Mouse (Mus musculus) heart, embryonic 15.5 days (tissue): Measurements from ENCODE around the gene Acsm2. TPM values are rescaled to one million over a fixed set of nuclear protein-coding genes. Genes with fewer than 3 reads are reported as not detected.

Source experiments
- ATAC-seq: fragments of 200-750 bp; cut with Nextera tagmentation; replicated peaks from 2 replicates; pipeline ENCODE4 v1.8.0; 2017; ENCODE audit warnings: low read depth, moderate TSS enrichment; ENCODE audit not compliant: insufficient number of reproducible peaks, insufficient read depth, low FRiP score
- H3K27ac ChIP-seq: fragments of 300-500 bp; sonication (generic); 2 replicates; pipeline ENCODE4 v1.5.1; 2015; ENCODE audit warnings: mild to moderate bottlenecking, inconsistent platforms
- H3K27me3 ChIP-seq: fragments of 300-500 bp; sonication (generic); 2 replicates; pipeline ENCODE4 v1.6.1; 2015; ENCODE audit warnings: inconsistent platforms
- H3K36me3 ChIP-seq: fragments of 300-500 bp; sonication (generic); 2 replicates; pipeline ENCODE4 v1.6.1; 2015; ENCODE audit warnings: mild to moderate bottlenecking, inconsistent platforms
- H3K4me1 ChIP-seq: fragments of 300-500 bp; sonication (generic); replicated peaks from 2 replicates; pipeline ENCODE4 v1.6.1; 2015; ENCODE audit warnings: inconsistent platforms
- H3K4me2 ChIP-seq: fragments of 300-500 bp; sonication (generic); 2 replicates; pipeline ENCODE4 v1.6.1; 2015; ENCODE audit warnings: inconsistent platforms, mild to moderate bottlenecking, moderate library complexity
- H3K4me3 ChIP-seq: fragments of 300-500 bp; sonication (generic); 2 replicates; pipeline ENCODE4 v1.5.1; 2015; ENCODE audit warnings: mild to moderate bottlenecking, inconsistent platforms
- H3K9ac ChIP-seq: fragments of 300-500 bp; sonication (generic); 2 replicates; pipeline ENCODE4 v1.6.1; 2015; ENCODE audit warnings: mild to moderate bottlenecking, inconsistent platforms
- H3K9me3 ChIP-seq: fragments of 300-500 bp; sonication (generic); replicated peaks from 2 replicates; pipeline ENCODE4 v1.6.1; 2016; ENCODE audit warnings: inconsistent platforms
- WGBS: fragments of 180-500 bp; shearing (Covaris S2); methylation state at CpG from one replicate; pipeline ENCODE4 v1.1.7; 2015; ENCODE audit warnings: mixed read lengths; 5-methylcytosine and 5-hydroxymethylcytosine counted together
- polyA plus RNA-seq: library from polyadenylated mRNA; unstranded; fragments of >200 nt; fragmentation: Nextera tagmentation; extraction: Ambion mirVana; gene quantifications from 2 replicates; pipeline ENCODE4 v1.2.1, GENCODE M21; 2015

Acsm2 gene
- not detected in 2 replicates for polyA plus RNA-seq

DNA sequence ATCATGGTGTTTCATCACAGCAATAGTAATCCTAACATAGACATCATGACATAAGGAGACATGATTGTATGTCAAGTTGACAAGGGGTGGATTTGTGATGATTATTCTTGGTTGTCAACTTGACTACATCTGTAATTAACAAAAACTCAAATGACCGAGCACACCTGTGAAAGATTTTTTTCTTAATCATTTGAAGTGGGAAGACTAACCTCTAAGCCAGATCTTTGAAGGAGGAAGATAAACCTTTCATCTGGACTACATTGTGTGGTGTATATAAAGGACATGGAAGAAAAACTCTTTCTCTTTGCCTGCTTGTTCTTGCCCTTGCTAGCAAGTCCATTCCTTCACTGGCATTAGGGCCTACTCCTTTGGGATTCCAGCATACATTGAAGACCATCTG lies at the start of gene Acsm2:
TSS of gene Acsm2 (plus strand) at position 301 of the 400 bp plus-strand sequence.
- Histone ChIP-seq H3K4me3 (no peak within 1 kb of the TSS), H3K9me3 (no peaks in the 10 kb centered on the region), H3K4me2 (no peak within 1 kb of the TSS), H3K36me3 (no peaks in the 10 kb centered on the region), H3K9ac (no peak within 1 kb of the TSS), H3K27ac (no peak within 1 kb of the TSS), H3K27me3 (no peaks in the 10 kb centered on the region), H3K4me1 (no peaks in the 10 kb centered on the region)
- 72% methylated on average over 1 of the region's 1 CpGs for WGBS
- ATAC-seq = no peak

DNA sequence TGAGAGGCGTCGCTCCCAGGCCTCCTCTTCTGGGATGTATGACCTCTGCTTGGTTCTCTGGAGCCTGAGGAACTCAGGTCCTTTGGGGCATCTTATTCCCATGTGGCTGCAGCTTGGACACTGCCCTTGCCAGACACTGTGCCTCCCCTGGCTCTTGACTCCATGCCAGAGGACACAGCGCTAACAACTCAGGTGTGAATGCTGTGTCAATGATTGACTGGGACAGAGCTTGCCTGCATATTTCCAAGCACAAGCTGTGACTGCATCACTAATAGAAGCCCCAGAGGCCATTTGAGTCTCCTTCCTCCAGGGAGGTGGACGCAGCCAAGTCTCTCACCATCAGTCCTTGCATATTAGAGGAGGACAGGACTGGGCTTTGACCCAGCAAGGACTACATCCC lies 43.0 kb upstream of the Acsm2 start:
- Histone ChIP-seq H3K27ac (no peak overlapping the region), H3K36me3 (no peaks in the 10 kb centered on the region), H3K9me3 (no peaks in the 10 kb centered on the region), H3K27me3 (no peaks in the 10 kb centered on the region), H3K9ac (no peak overlapping the region), H3K4me2 (no peak overlapping the region), H3K4me1 (no peaks in the 10 kb centered on the region), H3K4me3 (no peak overlapping the region)
- 83% methylated on average over 4 of the region's 4 CpGs for WGBS
- ATAC-seq = no peak

DNA sequence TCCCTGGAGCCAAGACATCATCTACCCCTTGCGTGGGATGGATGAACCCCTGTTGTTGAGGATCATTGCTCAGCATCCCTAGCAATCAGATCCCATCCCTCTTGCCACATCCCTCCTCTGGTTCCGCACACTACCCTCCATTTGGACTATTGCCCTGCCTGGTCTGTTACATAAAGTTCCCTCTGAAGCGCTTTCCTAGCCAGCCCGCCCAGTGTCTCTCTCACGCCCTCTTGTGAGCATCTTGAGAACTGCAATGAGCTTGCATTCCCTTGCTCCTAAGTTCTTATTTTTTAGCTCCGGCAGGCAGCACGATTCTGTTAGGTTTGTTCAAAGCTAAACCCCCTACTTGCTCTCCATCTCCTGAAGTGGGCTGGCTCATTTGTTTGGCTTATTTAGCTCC lies 41.1 kb upstream of the Acsm2 start:
- 31% methylated on average over 7 of the region's 7 CpGs for WGBS
- Histone ChIP-seq H3K9me3 (no peaks in the 10 kb centered on the region), H3K4me2 (no peak overlapping the region), H3K9ac (no peak overlapping the region), H3K36me3 (no peaks in the 10 kb centered on the region), H3K4me1 (no peaks in the 10 kb centered on the region), H3K27ac (no peak overlapping the region), H3K27me3 (no peaks in the 10 kb centered on the region), H3K4me3 (no peak overlapping the region)
- ATAC-seq = no peak

DNA sequence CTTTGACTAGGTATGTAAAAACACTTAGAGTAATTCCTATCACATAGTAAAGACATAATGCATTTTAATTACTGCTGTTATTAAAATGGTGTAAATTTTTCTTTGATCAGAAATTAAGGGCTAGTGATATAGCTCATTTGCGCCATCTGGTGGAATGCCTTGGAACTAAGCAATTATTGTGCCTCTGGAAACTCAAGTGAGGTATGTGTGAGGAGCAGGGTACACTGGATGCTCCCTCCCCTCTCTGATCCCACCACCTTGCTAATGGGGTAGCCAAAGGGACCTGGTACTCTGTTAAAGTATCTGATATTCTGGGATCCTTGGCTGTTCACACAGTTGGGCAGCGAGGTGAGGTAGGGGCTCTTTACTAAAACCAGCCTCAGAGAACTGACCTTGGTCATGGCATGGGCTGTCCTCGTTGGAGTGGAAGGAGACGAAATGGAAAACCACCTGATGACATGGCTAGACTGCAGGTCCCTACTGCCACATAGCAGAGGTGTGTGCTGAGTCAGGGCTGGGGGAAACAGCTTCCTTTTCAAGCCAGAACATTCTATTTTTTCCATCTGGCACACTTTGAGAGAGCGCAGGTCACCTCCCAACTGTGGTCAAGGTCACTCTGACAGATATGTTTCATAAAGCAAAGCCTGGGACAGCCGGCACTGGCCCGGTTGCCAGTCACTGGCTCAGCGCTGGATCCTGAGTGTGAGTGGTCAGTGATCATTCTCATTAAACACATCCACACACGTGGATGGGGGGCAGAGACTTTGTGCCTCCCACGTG lies 38.5 kb upstream of the Acsm2 start:
- no peaks in the 10 kb centered on the region for H3K36me3 ChIP-seq
- no peak overlapping the region for H3K27ac ChIP-seq
- 62% methylated on average over 10 of the region's 10 CpGs for WGBS
- H3K9me3 ChIP-seq = no peaks in the 10 kb centered on the region
- no peak for ATAC-seq
- H3K9ac ChIP-seq = no peak overlapping the region
- H3K27me3 ChIP-seq = peaks cover 5% of the 10 kb centered on the region; the same call in 1 of the 2 replicates
- no peaks in the 10 kb centered on the region for H3K4me1 ChIP-seq
- no peak overlapping the region for H3K4me3 ChIP-seq
- H3K4me2 ChIP-seq = no peak overlapping the region

DNA sequence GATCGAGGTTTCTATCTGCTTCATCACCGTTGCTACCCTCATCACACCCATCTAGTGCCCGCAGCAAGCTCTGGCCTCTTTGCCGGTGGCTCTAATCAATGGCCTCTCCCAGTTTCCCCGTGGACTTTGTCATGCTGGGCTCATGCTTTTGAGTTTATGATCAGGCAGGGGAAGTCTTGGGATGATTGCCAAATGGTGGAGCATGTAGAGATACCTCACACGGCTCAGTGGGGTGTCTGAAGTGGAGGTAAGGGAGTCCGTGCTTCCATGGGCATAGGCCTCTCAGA lies 37.9 kb upstream of the Acsm2 start:
- Histone ChIP-seq H3K9ac (no peak overlapping the region), H3K9me3 (no peaks in the 10 kb centered on the region), H3K4me1 (no peaks in the 10 kb centered on the region), H3K27me3 (peaks cover 5% of the 10 kb centered on the region; the same call in 1 of the 2 replicates), H3K27ac (no peak overlapping the region), H3K36me3 (no peaks in the 10 kb centered on the region), H3K4me3 (no peak overlapping the region), H3K4me2 (no peak overlapping the region)
- no peak for ATAC-seq
- 69% methylated on average over 7 of the region's 7 CpGs for WGBS

DNA sequence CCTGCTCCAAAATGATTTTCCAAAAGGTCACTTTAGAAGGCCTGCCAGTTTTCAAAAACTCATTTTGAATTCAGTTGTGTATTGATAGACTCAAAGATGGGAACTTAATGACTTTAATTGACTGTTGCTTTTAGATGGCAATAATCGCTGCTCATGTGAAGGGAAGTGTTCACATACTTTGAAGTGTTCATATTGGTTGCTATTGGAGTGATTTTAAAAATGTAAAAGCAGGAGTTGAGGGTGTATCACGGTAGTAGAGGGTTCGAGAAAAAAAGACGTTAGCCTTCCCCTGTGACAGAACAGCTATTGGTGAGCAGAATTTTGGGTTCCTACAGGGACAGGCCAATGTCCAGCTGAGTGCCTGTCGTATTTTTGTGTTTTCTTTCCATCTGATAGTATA lies 35.0 kb upstream of the Acsm2 start, which contains the start of gene Acsm5:
TSS of gene Acsm5 (plus strand) at position 301 of the 400 bp plus-strand sequence.
- no peak within 1 kb of the TSS for H3K4me2 ChIP-seq
- H3K36me3 ChIP-seq = no peaks in the 10 kb centered on the region
- ATAC-seq = no peak
- no peak within 1 kb of the TSS for H3K4me3 ChIP-seq
- no peak within 1 kb of the TSS for H3K9ac ChIP-seq
- H3K4me1 ChIP-seq = no peaks in the 10 kb centered on the region
- WGBS = 68% methylated on average over 5 of the region's 5 CpGs
- no peaks in the 10 kb centered on the region for H3K9me3 ChIP-seq
- no peak within 1 kb of the TSS for H3K27ac ChIP-seq
- H3K27me3 ChIP-seq = peaks cover 5% of the 10 kb centered on the region; the same call in 1 of the 2 replicates

DNA sequence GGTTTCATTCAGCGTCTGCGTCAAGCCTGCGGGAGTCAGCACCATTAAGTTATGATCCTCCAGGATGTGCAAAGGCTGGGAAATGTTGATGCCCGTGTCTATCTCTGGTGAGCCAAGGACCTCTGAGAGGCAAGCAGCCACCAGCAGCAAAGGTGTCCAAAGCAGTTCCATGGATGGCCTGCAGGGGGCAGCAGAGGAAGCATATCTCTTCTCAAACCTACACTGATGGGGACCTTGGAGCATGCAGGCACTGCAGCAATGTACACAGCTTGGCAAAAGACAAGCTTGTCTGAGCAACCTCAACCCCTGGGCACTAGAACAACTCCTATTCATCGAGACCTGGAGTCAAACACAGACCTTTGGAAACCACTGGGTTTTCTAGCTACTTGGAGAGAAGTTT lies 34.5 kb upstream of the Acsm2 start:
- Histone ChIP-seq H3K4me1 (no peaks in the 10 kb centered on the region), H3K27ac (no peak overlapping the region), H3K9me3 (no peaks in the 10 kb centered on the region), H3K9ac (no peak overlapping the region), H3K4me2 (no peak overlapping the region), H3K36me3 (no peaks in the 10 kb centered on the region), H3K4me3 (no peak overlapping the region), H3K27me3 (peaks cover 5% of the 10 kb centered on the region; the same call in 1 of the 2 replicates)
- WGBS = 40% methylated on average over 5 of the region's 5 CpGs
- no peak for ATAC-seq

DNA sequence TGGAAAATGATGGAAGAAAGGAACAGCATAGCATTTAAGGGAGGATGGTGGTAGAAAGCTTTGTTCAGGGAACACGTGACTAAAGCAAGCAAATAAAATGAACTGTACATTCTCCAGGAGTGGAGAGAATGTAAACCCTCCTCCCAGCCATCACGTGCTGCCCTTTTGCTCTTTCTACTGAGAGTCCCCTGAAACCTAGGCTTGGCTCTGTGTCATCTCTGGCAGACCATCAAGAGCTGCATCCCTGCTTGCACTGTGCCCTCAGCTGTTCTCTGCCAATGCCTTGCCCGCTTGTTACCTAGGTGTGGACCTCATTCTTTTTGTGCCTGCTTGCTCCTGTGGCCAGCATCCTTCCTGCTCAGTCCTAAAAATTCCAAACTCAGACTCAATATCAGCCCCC lies 32.3 kb upstream of the Acsm2 start:
- H3K27me3 ChIP-seq = peaks cover 5% of the 10 kb centered on the region; the same call in 1 of the 2 replicates
- WGBS = 68% methylated on average over 3 of the region's 3 CpGs
- no peaks in the 10 kb centered on the region for H3K36me3 ChIP-seq
- ATAC-seq = no peak
- no peak overlapping the region for H3K4me3 ChIP-seq
- no peaks in the 10 kb centered on the region for H3K4me1 ChIP-seq
- no peak overlapping the region for H3K9ac ChIP-seq
- no peak overlapping the region for H3K27ac ChIP-seq
- H3K4me2 ChIP-seq = no peak overlapping the region
- no peaks in the 10 kb centered on the region for H3K9me3 ChIP-seq

DNA sequence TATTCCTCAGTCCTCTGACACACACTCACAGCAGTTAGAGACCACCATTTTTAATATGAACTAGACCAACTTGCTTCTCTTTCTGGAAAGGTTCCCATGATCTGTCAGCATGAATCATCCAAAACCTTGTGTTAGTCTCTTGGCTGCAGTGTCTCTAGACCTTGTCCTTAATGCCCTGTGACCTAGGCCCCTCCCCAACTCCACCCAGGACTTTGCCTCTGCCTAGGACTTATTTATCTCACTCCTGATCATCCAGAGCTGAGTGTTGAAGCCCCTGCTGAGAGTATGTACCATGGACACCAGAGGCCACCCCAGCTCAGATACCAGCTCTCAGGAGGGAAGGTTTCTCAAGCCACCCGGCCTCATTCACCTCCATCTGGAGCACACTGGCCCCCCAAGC lies 31.8 kb upstream of the Acsm2 start:
- Histone ChIP-seq H3K4me3 (no peak overlapping the region), H3K4me2 (no peak overlapping the region), H3K27ac (no peak overlapping the region), H3K9me3 (no peaks in the 10 kb centered on the region), H3K9ac (no peak overlapping the region), H3K36me3 (no peaks in the 10 kb centered on the region), H3K27me3 (peaks cover 5% of the 10 kb centered on the region; the same call in 1 of the 2 replicates), H3K4me1 (no peaks in the 10 kb centered on the region)
- 55% methylated on average over 1 of the region's 1 CpGs for WGBS
- ATAC-seq = no peak

DNA sequence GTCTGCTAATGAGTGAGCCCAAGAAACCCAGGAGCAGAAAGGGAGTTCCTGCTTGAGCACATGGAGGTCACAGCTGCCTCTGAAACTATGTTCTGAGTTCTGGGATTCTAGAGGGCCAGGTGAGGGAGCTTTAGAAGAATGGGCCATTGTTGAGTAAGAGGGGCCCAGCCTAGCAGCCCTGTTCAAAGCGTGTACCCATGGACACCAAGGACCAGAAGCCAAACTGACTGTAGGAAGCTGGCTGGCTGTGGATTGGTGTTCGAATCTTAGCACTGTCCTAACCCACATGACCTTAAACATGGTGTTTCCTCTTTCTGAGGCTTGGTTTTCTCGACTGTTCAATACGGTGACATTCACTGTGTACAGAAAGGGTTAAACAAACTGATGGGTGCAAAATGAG lies 30.8 kb upstream of the Acsm2 start, which contains the start of gene Pdilt:
TSS of gene Pdilt (minus strand) at position 101 of the 400 bp plus-strand sequence.
- Histone ChIP-seq H3K9me3 (no peaks in the 10 kb centered on the region), H3K27ac (no peak within 1 kb of the TSS), H3K27me3 (peaks cover 5% of the 10 kb centered on the region; the same call in 1 of the 2 replicates), H3K4me3 (no peak within 1 kb of the TSS), H3K9ac (no peak within 1 kb of the TSS), H3K4me2 (no peak within 1 kb of the TSS), H3K4me1 (no peaks in the 10 kb centered on the region), H3K36me3 (no peaks in the 10 kb centered on the region)
- WGBS = 67% methylated on average over 4 of the region's 4 CpGs
- no peak for ATAC-seq

DNA sequence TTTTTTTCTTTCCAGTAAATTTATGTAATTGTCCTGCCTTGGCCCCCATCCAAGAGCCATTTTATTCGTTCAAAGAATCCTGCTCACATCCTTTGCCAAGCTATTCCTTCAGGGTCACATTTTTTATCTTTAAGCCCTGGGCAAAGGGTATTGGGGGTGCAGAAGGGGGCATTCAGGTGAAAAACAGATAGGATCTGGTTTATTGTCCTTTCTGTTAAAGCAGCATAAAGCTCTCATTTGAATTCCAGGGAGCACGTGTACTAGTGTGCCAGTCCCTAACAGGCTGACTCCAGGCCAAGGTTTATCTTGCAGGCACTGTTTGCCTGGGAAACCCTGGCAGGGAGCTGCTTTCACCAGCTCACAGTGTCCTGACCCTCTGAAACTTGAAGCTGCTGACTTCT lies 28.3 kb upstream of the Acsm2 start:
- Histone ChIP-seq H3K27me3 (no peaks in the 10 kb centered on the region), H3K36me3 (no peaks in the 10 kb centered on the region), H3K9me3 (no peaks in the 10 kb centered on the region), H3K9ac (no peak overlapping the region), H3K4me1 (no peaks in the 10 kb centered on the region), H3K27ac (no peak overlapping the region), H3K4me3 (no peak overlapping the region), H3K4me2 (no peak overlapping the region)
- no peak for ATAC-seq
- WGBS = 23% methylated on average over 2 of the region's 2 CpGs

DNA sequence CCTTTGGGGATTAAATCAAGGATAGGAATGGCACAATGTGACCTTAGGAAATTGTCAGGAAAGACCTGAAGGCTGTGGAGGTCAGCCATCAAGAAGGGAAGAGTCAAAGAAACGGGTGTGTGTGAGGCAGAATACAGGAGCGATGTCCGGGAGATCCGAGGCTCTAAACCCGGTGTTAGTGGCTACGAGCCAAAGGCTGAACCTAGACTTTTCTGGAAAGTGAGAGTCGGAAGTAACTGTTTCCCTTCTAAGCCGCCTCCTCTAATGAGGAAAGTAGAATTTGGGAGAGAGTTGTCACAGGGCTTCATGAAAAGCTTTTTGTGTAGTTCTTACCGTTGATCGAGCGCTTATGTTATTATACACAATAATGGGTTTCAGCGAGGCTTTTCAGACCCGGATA lies 27.7 kb upstream of the Acsm2 start:
- no peak overlapping the region for H3K4me3 ChIP-seq
- H3K4me2 ChIP-seq = no peak overlapping the region
- 70% methylated on average over 13 of the region's 13 CpGs for WGBS

More for the DNA sequence above, 27.7 kb upstream of the Acsm2 start:
- no peak for ATAC-seq
- H3K9ac ChIP-seq = no peak overlapping the region
- no peaks in the 10 kb centered on the region for H3K27me3 ChIP-seq
- H3K4me1 ChIP-seq = no peaks in the 10 kb centered on the region
- no peaks in the 10 kb centered on the region for H3K36me3 ChIP-seq
- H3K27ac ChIP-seq = no peak overlapping the region
- no peaks in the 10 kb centered on the region for H3K9me3 ChIP-seq
